Mouse (Mus musculus): ENCODE measurements around the gene Prokr2. TPM values are rescaled to one million over a fixed set of nuclear protein-coding genes. Genes with fewer than 3 reads are reported as not detected.
"Not testable (repeated sequence)": the region's sequence is repeated elsewhere in the genome, so short reads cannot be mapped to it uniquely, and the experiment has no call there.

Gene Prokr2
- polyA plus RNA-seq, 1 experiment from 2014 or later, result 2.5 TPM

DNA sequence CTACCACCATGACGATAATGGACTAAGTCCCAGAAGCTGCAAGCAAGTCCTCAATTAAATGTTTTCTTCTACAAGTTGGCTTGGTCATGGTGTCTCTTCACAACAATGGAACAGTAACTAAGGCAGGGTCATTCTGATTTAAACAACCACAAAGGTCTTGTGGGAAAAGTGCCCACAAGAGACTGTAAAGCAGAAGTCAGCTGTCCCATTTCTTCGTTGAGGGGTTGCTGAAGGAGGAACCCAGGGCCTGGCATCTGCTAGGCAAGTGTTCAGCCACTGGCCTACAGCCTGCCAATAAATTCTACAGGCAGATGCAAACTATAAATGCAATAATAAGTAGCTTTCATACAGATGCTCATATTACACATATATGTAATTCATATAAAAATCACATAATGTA lies 48.0 kb downstream of the Prokr2 start:
- Histone ChIP-seq H3K36me3 (no peaks in the 10 kb centered on the region), H3K27me3 (no peaks in the 10 kb centered on the region), H3K27ac (no peak overlapping the region), H3K4me1 (replicated peaks) (no peaks in the 10 kb centered on the region), H3K4me3 (replicated peaks) (no peak overlapping the region), H3K9me3 (no peaks in the 10 kb centered on the region), H3K9ac (replicated peaks) (no peak overlapping the region), H3K4me2 (no peak overlapping the region)
- no peak for ATAC-seq (ENCODE audit: insufficient number of reproducible peaks, insufficient read depth, low FRiP score, low TSS enrichment, low read depth)
- 84% methylated on average over 2 of the region's 2 CpGs for WGBS

GRCm38 (mm10) chr2:132323541-132323940 lies 61.7 kb downstream of the Prokr2 start:
- ATAC-seq (ENCODE audit: insufficient number of reproducible peaks, insufficient read depth, low FRiP score, low TSS enrichment, low read depth), result no peak
- 71% methylated on average over 4 of the region's 4 CpGs for WGBS

DNA sequence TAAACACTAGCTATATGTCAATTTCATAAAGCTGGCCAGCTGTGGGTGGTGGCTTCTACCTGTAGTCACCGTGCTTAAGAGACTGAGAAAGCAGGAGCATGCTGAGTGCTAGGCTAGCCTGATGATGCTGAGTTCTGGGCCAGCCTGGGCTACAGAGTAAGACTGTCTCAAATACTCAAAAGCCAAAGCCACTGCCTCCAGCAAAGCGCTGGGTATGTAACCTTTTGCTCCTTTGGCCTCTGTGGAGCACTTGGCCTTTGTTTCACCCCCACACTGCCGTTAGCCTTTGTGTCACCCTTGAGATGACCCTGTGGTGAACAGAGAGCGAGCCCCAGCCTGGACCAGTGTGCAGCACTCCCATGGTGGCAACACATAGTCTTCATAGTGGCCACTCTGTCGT lies 64.7 kb downstream of the Prokr2 start:
- H3K36me3 ChIP-seq, result no peaks in the 10 kb centered on the region
- no peaks in the 10 kb centered on the region for H3K4me1 ChIP-seq (replicated peaks)
- no peak for ATAC-seq (ENCODE audit: insufficient number of reproducible peaks, insufficient read depth, low FRiP score, low TSS enrichment, low read depth)
- H3K27me3 ChIP-seq, result no peaks in the 10 kb centered on the region
- WGBS, result 76% methylated on average over 5 of the region's 5 CpGs
- no peak overlapping the region for H3K4me2 ChIP-seq
- H3K9me3 ChIP-seq, result no peaks in the 10 kb centered on the region
- H3K9ac ChIP-seq (replicated peaks), result no peak overlapping the region
- H3K27ac ChIP-seq, result no peak overlapping the region
- H3K4me3 ChIP-seq (replicated peaks), result no peak overlapping the region

More at GRCm38 (mm10) chr2:132323541-132323940, 61.7 kb downstream of the Prokr2 start:
- Histone ChIP-seq H3K27ac (no peak overlapping the region), H3K4me1 (replicated peaks) (no peaks in the 10 kb centered on the region), H3K9ac (replicated peaks) (no peak overlapping the region), H3K27me3 (no peaks in the 10 kb centered on the region), H3K9me3 (no peaks in the 10 kb centered on the region), H3K36me3 (no peaks in the 10 kb centered on the region), H3K4me2 (no peak overlapping the region), H3K4me3 (replicated peaks) (no peak overlapping the region)

DNA sequence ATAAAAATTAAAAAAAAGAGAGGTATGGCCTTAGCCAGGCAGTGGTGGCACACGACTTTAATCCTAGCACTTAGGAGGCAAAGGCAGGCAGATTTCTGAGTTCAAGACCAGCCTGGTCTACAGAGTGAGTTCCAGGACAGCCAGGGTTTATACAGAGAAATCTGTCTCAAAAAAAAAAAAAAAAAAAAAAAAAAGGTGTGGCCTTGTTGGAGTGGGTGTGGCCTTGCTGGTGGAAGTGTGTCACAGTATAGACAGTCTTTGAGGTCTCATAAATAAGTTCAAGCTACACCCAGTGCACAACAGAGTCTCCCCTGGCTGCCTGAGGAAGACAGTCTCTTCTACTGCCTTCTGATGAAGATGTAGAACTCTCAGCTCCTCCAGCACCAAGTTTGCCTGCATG lies 68.1 kb downstream of the Prokr2 start:
- no peak overlapping the region for H3K4me2 ChIP-seq
- no peaks in the 10 kb centered on the region for H3K9me3 ChIP-seq
- no peak overlapping the region for H3K9ac ChIP-seq (replicated peaks)
- no peaks in the 10 kb centered on the region for H3K4me1 ChIP-seq (replicated peaks)
- 88% methylated on average over 1 of the region's 1 CpGs for WGBS
- ATAC-seq (ENCODE audit: insufficient number of reproducible peaks, insufficient read depth, low FRiP score, low TSS enrichment, low read depth), result no peak
- no peak overlapping the region for H3K4me3 ChIP-seq (replicated peaks)
- H3K27me3 ChIP-seq, result no peaks in the 10 kb centered on the region
- H3K27ac ChIP-seq, result no peak overlapping the region
- 0 out of 2 replicates have a peak, but pooled peaks cover 1% of the 10 kb centered on the region for H3K36me3 ChIP-seq

GRCm38 (mm10) chr2:132316041-132316808 lies 69.0 kb downstream of the Prokr2 start:
- Histone ChIP-seq H3K4me1 (replicated peaks) (no peaks in the 10 kb centered on the region), H3K4me3 (replicated peaks) (no peak overlapping the region), H3K9me3 (no peaks in the 10 kb centered on the region), H3K27me3 (no peaks in the 10 kb centered on the region), H3K36me3 (0 out of 2 replicates have a peak, but pooled peaks cover 7% of the 10 kb centered on the region), H3K27ac (no peak overlapping the region), H3K4me2 (no peak overlapping the region), H3K9ac (replicated peaks) (no peak overlapping the region)
- ATAC-seq (ENCODE audit: insufficient number of reproducible peaks, insufficient read depth, low FRiP score, low TSS enrichment, low read depth), result peak; percentile 70; the same call in 1 of the 2 replicates
- 41% methylated on average over 8 of the region's 8 CpGs for WGBS

DNA sequence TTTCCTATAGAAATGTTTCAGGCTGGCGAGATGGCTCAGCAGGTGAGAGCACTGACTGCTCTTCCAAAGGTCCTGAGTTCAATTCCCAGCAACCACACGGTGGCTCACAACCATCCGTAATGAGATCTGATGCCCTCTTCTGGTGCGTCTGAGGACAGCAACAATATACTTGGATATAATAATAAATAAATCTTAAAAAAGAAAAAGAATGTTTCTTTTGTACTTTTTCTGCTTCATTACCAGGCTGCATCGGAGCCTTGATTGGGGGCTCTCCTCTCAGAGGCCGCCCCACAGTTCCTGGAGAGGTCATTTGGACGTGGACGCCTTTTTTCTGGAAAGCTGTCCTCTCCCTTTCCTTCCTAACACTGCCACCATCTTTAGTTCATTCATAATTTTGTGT lies 71.2 kb downstream of the Prokr2 start:
- H3K9ac ChIP-seq (replicated peaks); H3K9me3 ChIP-seq; ATAC-seq (ENCODE audit: insufficient number of reproducible peaks, insufficient read depth, low FRiP score, low TSS enrichment, low read depth); H3K27ac ChIP-seq; H3K4me3 ChIP-seq (replicated peaks); H3K4me2 ChIP-seq; H3K4me1 ChIP-seq (replicated peaks); H3K27me3 ChIP-seq: not testable (repeated sequence)
- peaks cover 28% of the 10 kb centered on the region for H3K36me3 ChIP-seq
- WGBS, result 91% methylated on average over 8 of the region's 8 CpGs

DNA sequence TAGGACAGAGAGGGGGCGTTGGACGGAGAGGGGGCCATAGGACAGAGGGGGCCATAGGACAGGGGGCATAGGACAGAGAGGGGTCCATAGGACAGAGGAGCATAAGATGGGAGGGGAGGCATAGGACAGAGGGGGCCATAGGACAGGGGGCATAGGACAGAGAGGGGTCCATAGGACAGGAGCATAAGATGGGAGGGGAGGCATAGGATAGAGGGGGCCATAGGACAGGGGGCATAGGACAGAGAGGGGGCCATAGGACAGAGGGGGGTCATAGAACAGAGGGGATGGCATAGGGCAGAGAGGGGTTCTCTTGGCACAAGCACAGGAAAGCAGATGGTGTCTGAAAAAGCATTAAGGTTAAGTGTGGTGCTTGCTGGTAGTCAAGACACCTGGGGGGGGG lies 71.7 kb downstream of the Prokr2 start:
- ATAC-seq (ENCODE audit: insufficient number of reproducible peaks, insufficient read depth, low FRiP score, low TSS enrichment, low read depth), result no peak
- H3K4me2 ChIP-seq, result no peak overlapping the region
- H3K36me3 ChIP-seq, result peaks cover 33% of the 10 kb centered on the region
- no peaks in the 10 kb centered on the region for H3K4me1 ChIP-seq (replicated peaks)
- H3K4me3 ChIP-seq (replicated peaks), result no peak overlapping the region
- H3K27me3 ChIP-seq, result no peaks in the 10 kb centered on the region
- no peak overlapping the region for H3K27ac ChIP-seq
- no peak overlapping the region for H3K9ac ChIP-seq (replicated peaks)
- 86% methylated on average over 2 of the region's 2 CpGs for WGBS
- H3K9me3 ChIP-seq, result no peaks in the 10 kb centered on the region

DNA sequence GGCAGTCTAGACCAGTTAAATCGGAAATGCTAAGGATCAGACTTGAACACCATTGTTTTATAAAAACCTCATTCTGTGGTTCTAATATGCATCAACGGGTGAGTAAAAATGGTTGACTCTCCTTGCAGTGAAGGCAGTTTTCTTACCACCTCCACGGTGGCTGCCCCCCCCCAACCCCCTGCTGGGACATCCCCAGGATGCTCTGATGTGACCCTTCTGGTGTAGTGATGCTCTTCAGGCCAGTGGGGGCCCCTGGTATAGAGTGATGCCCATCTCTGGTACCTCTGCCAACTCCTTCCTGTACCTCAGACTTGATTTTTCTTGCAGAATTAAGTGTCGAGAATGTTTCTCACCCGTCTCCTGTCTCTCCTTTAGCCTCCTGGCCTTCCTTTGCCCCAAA lies 72.6 kb downstream of the Prokr2 start:
- no peak overlapping the region for H3K4me3 ChIP-seq (replicated peaks)
- H3K27ac ChIP-seq, result no peak overlapping the region
- no peak overlapping the region for H3K4me2 ChIP-seq
- 75% methylated on average over 5 of the region's 5 CpGs for WGBS
- no peak overlapping the region for H3K9ac ChIP-seq (replicated peaks)
- ATAC-seq (ENCODE audit: insufficient number of reproducible peaks, insufficient read depth, low FRiP score, low TSS enrichment, low read depth), result no peak
- H3K27me3 ChIP-seq, result no peaks in the 10 kb centered on the region
- H3K9me3 ChIP-seq, result no peaks in the 10 kb centered on the region
- no peaks in the 10 kb centered on the region for H3K4me1 ChIP-seq (replicated peaks)
- H3K36me3 ChIP-seq, result peaks cover 38% of the 10 kb centered on the region

GRCm38 (mm10) chr2:132309398-132309930 lies 75.8 kb downstream of the Prokr2 start:
- H3K36me3 ChIP-seq, result peaks cover 68% of the 10 kb centered on the region
- H3K9ac ChIP-seq (replicated peaks), result no peak overlapping the region
- 93% methylated on average over 6 of the region's 6 CpGs for WGBS
- H3K9me3 ChIP-seq, result no peaks in the 10 kb centered on the region
- H3K4me2 ChIP-seq, result no peak overlapping the region
- H3K4me1 ChIP-seq (replicated peaks), result no peaks in the 10 kb centered on the region
- no peak overlapping the region for H3K4me3 ChIP-seq (replicated peaks)
- no peak overlapping the region for H3K27ac ChIP-seq
- no peak for ATAC-seq (ENCODE audit: insufficient number of reproducible peaks, insufficient read depth, low FRiP score, low TSS enrichment, low read depth)
- no peaks in the 10 kb centered on the region for H3K27me3 ChIP-seq

DNA sequence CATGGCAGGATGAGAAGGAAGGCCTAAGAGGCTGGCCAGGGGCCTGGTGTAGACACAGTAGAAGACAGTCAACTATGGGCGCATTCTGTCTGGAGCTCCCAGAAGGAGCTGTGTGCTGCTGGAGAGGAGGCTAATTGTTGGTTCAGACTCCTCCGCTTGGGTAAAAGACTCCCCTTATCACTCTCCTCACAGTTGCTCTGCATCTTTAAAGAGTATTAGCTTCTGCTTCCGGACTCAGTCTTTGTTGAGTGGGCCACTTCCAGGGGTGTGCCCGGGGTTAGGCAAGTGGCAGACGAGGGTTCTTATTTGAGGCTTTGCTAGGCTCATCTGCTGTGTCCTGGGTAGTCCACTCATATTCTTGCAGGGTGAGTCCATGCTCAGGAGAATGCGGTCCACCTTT lies 76.4 kb downstream of the Prokr2 start:
- no peak overlapping the region for H3K4me3 ChIP-seq (replicated peaks)
- H3K9me3 ChIP-seq, result no peaks in the 10 kb centered on the region
- H3K4me1 ChIP-seq (replicated peaks), result no peaks in the 10 kb centered on the region
- peaks cover 74% of the 10 kb centered on the region for H3K36me3 ChIP-seq
- no peaks in the 10 kb centered on the region for H3K27me3 ChIP-seq
- ATAC-seq (ENCODE audit: insufficient number of reproducible peaks, insufficient read depth, low FRiP score, low TSS enrichment, low read depth), result no peak
- 95% methylated on average over 6 of the region's 6 CpGs for WGBS
- no peak overlapping the region for H3K9ac ChIP-seq (replicated peaks)
- no peak overlapping the region for H3K27ac ChIP-seq
- H3K4me2 ChIP-seq, result no peak overlapping the region

- ATAC-seq (ENCODE audit: insufficient number of reproducible peaks, insufficient read depth, low FRiP score, low TSS enrichment, low read depth), result no peak
- no peak overlapping the region for H3K27ac ChIP-seq
- H3K27me3 ChIP-seq, result no peaks in the 10 kb centered on the region
- no peak overlapping the region for H3K4me2 ChIP-seq
- no peaks in the 10 kb centered on the region for H3K9me3 ChIP-seq
- no peaks in the 10 kb centered on the region for H3K4me1 ChIP-seq (replicated peaks)
- WGBS, result 93% methylated on average over 11 of the region's 11 CpGs
- peaks cover 87% of the 10 kb centered on the region for H3K36me3 ChIP-seq
- H3K4me3 ChIP-seq (replicated peaks), result no peak overlapping the region
- no peak overlapping the region for H3K9ac ChIP-seq (replicated peaks)
These were observed 77.9 kb downstream of the Prokr2 start for GRCm38 (mm10) chr2:132307213-132307843.
